Mouse (Mus musculus) heart, postnatal 0 days (tissue): Measurements from ENCODE around the gene Fshb. TPM values are rescaled to one million over a fixed set of nuclear protein-coding genes. Genes with fewer than 3 reads are reported as not detected.

Source experiments
- ATAC-seq: fragments of 200-750 bp; cut with Nextera tagmentation; 2 replicates; pipeline ENCODE4 v1.8.0; 2017; ENCODE audit warnings: low read depth, moderate number of reproducible peaks, moderate library complexity; ENCODE audit not compliant: insufficient read depth
- DNase-seq: peaks from one replicate; pipeline ENCODE4 v3.0.0-alpha.2; 2016; ENCODE audit warnings: low spot score
- H3K27ac ChIP-seq: fragments of 300-500 bp; sonication (generic); 2 replicates; pipeline ENCODE4 v1.5.1; 2014; ENCODE audit warnings: low read depth, mild to moderate bottlenecking
- H3K27me3 ChIP-seq: fragments of 300-500 bp; sonication (generic); 2 replicates; pipeline ENCODE4 v1.6.1; 2014; ENCODE audit warnings: low read length, mixed read lengths; ENCODE audit not compliant: control insufficient read depth, insufficient read depth
- H3K36me3 ChIP-seq: fragments of 300-500 bp; sonication (generic); replicated peaks from 2 replicates; pipeline ENCODE4 v1.6.1; 2014; ENCODE audit warnings: low read length, mixed read lengths; ENCODE audit not compliant: control insufficient read depth, insufficient read depth
- H3K4me1 ChIP-seq: fragments of 300-500 bp; sonication (generic); 2 replicates; pipeline ENCODE4 v1.6.1; 2014; ENCODE audit warnings: antibody characterized with exemption; ENCODE audit not compliant: control insufficient read depth, insufficient read depth
- H3K4me2 ChIP-seq: fragments of 300-500 bp; sonication (generic); 2 replicates; pipeline ENCODE4 v1.6.1; 2014; ENCODE audit warnings: low read depth, mild to moderate bottlenecking, low read length, moderate library complexity
- H3K4me3 ChIP-seq: fragments of 300-500 bp; sonication (generic); 2 replicates; pipeline ENCODE4 v1.5.1; 2014; ENCODE audit warnings: low read depth, low read length
- H3K9ac ChIP-seq: fragments of 300-500 bp; sonication (generic); replicated peaks from 2 replicates; pipeline ENCODE4 v1.6.1; 2014; ENCODE audit warnings: low read depth, low read length, mixed read lengths
- H3K9me3 ChIP-seq: fragments of 300-500 bp; sonication (generic); replicated peaks from 2 replicates; pipeline ENCODE4 v1.6.1; 2016; ENCODE audit warnings: low read length; ENCODE audit not compliant: control insufficient read depth
- CTCF ChIP-seq: IDR thresholded peaks from 2 replicates; pipeline ENCODE4 v1.5.1; 2016; ENCODE audit warnings: antibody characterized with exemption, control low read depth, low read depth
- EP300 ChIP-seq: IDR thresholded peaks from 2 replicates; pipeline ENCODE4 v1.6.1; 2016; ENCODE audit warnings: antibody characterized with exemption, low read depth
- WGBS: fragments of 180-500 bp; shearing (Covaris S2); extraction: QIAGEN DNeasy Blood & Tissue Kit; methylation state at CpG from one replicate; pipeline ENCODE4 v1.1.7; 2014; 5-methylcytosine and 5-hydroxymethylcytosine counted together
- polyA plus RNA-seq: library from polyadenylated mRNA; unstranded; fragments of >200 nt; fragmentation: Nextera tagmentation; extraction: Ambion mirVana; gene quantifications from 2 replicates; pipeline ENCODE4 v1.2.1, GENCODE M21; 2015
- total RNA-seq: library from RNA; depleted of rRNA; stranded (reverse); fragments of >200 nt; gene quantifications from 2 replicates; pipeline ENCODE4 v1.2.3, GENCODE M21; 2014; ENCODE audit warnings: low replicate concordance; rRNA removed

Gene Fshb
- total and polyA plus RNA-seq, 2 experiments from 2014 or later = not detected

DNA sequence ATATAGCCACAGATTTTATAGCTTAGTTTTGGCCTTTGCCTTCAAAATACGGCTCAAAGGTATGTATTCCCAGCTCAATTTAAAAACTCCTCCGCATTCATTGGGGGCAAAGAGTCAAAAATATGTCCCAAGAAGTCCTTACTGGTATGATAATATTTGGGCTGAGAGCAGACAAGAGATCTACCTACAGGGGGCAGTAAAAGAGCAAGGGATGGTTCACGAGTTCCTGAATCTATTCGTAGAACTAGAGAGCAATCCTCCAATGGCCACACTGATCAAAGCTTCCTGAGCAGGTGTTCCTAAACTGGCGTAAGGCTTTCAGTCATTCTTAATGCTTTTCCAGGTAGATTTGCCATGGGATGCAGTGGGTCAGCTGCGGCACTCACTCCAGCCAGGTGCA lies 49.3 kb downstream of the Fshb start:
- Histone ChIP-seq H3K4me3 (no peak overlapping the region), H3K27ac (no peak overlapping the region), H3K36me3 (no peaks in the 10 kb centered on the region), H3K4me2 (no peak overlapping the region), H3K4me1 (peaks cover 8% of the 10 kb centered on the region; the same call in 1 of the 2 replicates), H3K9ac (no peak overlapping the region), H3K27me3 (no peaks in the 10 kb centered on the region), H3K9me3 (no peaks in the 10 kb centered on the region; the same call in 1 of the 2 replicates)
- ATAC-seq (no peak), DNase-seq (no peak)
- TF ChIP-seq EP300 (no peak), CTCF (peak; percentile 38)
- 71% methylated on average over 6 of the region's 6 CpGs for WGBS

- H3K4me3 ChIP-seq = no peak overlapping the region
- H3K36me3 ChIP-seq = no peaks in the 10 kb centered on the region
- H3K9ac ChIP-seq = no peak overlapping the region
- TF ChIP-seq CTCF (no peak), EP300 (no peak)
- H3K9me3 ChIP-seq = no peaks in the 10 kb centered on the region; the same call in 1 of the 2 replicates
- ATAC-seq = no peak
- DNase-seq = no peak
- no peak overlapping the region for H3K4me2 ChIP-seq
- no peaks in the 10 kb centered on the region for H3K27me3 ChIP-seq
- 74% methylated on average over 3 of the region's 3 CpGs for WGBS
- no peak overlapping the region for H3K27ac ChIP-seq
- no peaks in the 10 kb centered on the region for H3K4me1 ChIP-seq
Measured at GRCm38 (mm10) chr2:107006378-107006777, 53.1 kb downstream of the Fshb start.

Other genes with a start within 250 kb of the Fshb start
- gene Arl14ep, start 85.2 kb downstream of the Fshb start, total RNA-seq = 14.9 and 25.2 TPM in 2 replicates
- 14.0 and 14.8 TPM in 2 replicates for gene Arl14ep, start 85.2 kb downstream of the Fshb start, polyA plus RNA-seq
- 4.9 and 9.1 TPM in 2 replicates for gene Kcna4, start 231.0 kb upstream of the Fshb start, total RNA-seq
- 3.9 and 4.0 TPM in 2 replicates for gene Kcna4, start 231.0 kb upstream of the Fshb start, polyA plus RNA-seq